Mouse (Mus musculus) forebrain, postnatal 0 days (tissue): ENCODE data around the gene Jazf1. TPM values are rescaled to one million over a fixed set of nuclear protein-coding genes. Genes with fewer than 3 reads are reported as not detected.
A peak's percentile ranks its signal among the peaks of the same experiment; 100 is the strongest.

Experiments
- ATAC-seq: fragments of 200-750 bp; cut with Nextera tagmentation; 2 replicates; pipeline ENCODE4 v1.8.0; 2017; ENCODE audit warnings: mild to moderate bottlenecking, moderate library complexity
- DNase-seq: peaks from one replicate; pipeline ENCODE4 v3.0.0-alpha.2; 2015
- H3K27ac ChIP-seq: fragments of 300-500 bp; sonication (generic); 2 replicates; pipeline ENCODE4 v1.5.1; 2014; ENCODE audit warnings: low read depth, mild to moderate bottlenecking, antibody characterized with exemption, low read length, moderate library complexity, mixed read lengths
- H3K27me3 ChIP-seq: fragments of 300-500 bp; sonication (generic); 2 replicates; pipeline ENCODE4 v1.6.1; 2014; ENCODE audit warnings: mild to moderate bottlenecking, low read length, mixed read lengths; ENCODE audit not compliant: insufficient read depth
- H3K36me3 ChIP-seq: fragments of 300-500 bp; sonication (generic); 2 replicates; pipeline ENCODE4 v1.6.1; 2014; ENCODE audit warnings: mild to moderate bottlenecking, moderate library complexity; ENCODE audit not compliant: insufficient read depth
- H3K4me1 ChIP-seq: fragments of 300-500 bp; sonication (generic); 2 replicates; pipeline ENCODE4 v1.6.1; 2014; ENCODE audit warnings: antibody characterized with exemption; ENCODE audit not compliant: insufficient read depth
- H3K4me2 ChIP-seq: fragments of 300-500 bp; sonication (generic); 2 replicates; pipeline ENCODE4 v1.6.1; 2014; ENCODE audit warnings: low read depth, mild to moderate bottlenecking, moderate library complexity
- H3K4me3 ChIP-seq: fragments of 300-500 bp; sonication (generic); 2 replicates; pipeline ENCODE4 v1.5.1; 2014; ENCODE audit warnings: low read depth, low read length, mixed read lengths
- H3K9ac ChIP-seq: fragments of 300-500 bp; sonication (generic); 2 replicates; pipeline ENCODE4 v1.6.1; 2014; ENCODE audit warnings: mild to moderate bottlenecking
- H3K9me3 ChIP-seq: fragments of 300-500 bp; sonication (generic); 2 replicates; pipeline ENCODE4 v1.6.1; 2016; ENCODE audit warnings: low read length
- CTCF ChIP-seq: sonication (generic); IDR thresholded peaks from 2 replicates; pipeline ENCODE4 v1.5.1; 2016; ENCODE audit warnings: antibody characterized with exemption, control low read depth, low read depth
- WGBS: fragments of 180-500 bp; shearing (Covaris S2); extraction: QIAGEN DNeasy Blood & Tissue Kit; methylation state at CpG from one replicate; pipeline ENCODE4 v1.1.7; 2014; 5-methylcytosine and 5-hydroxymethylcytosine counted together
- polyA plus RNA-seq: library from polyadenylated mRNA; unstranded; fragments of >200 nt; fragmentation: Nextera tagmentation; extraction: Ambion mirVana; gene quantifications from 2 replicates; pipeline ENCODE4 v1.2.1, GENCODE M21; 2015
- total RNA-seq: library from RNA; depleted of rRNA; stranded (reverse); fragments of >200 nt; gene quantifications from 2 replicates; pipeline ENCODE4 v1.2.3, GENCODE M21; 2014

Gene Jazf1
- total and polyA plus RNA-seq, 2 experiments from 2014 or later, result 50.8 to 71.7 TPM

DNA sequence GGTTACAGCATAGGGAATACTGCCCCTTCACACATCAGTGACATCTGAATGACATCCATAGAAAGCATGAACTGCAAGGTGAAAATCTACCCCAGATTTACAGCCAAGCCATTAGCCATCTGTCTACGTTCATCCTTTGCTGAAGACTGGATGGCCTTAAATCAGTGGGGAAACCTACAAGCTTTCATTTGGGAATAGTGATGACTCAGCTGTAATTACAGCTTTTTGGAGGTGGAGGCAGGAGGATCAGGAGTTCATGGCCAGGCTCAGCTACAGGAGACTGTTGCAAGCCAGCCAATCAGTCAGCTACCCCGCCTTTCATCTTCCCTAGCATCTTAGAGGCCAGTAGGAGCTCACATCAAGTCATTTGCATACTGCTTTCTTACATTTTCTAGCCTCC is 153.5 kb downstream of the Jazf1 start:
- TF ChIP-seq CTCF, result no peak
- no peak overlapping the region for H3K4me3 ChIP-seq
- no peaks in the 10 kb centered on the region for H3K27me3 ChIP-seq
- 86% methylated on average over 2 of the region's 2 CpGs for WGBS
- H3K4me2 ChIP-seq, result no peak overlapping the region
- H3K27ac ChIP-seq, result no peak overlapping the region
- no peak for ATAC-seq
- H3K9ac ChIP-seq, result no peak overlapping the region
- no peaks in the 10 kb centered on the region for H3K9me3 ChIP-seq
- no peaks in the 10 kb centered on the region for H3K36me3 ChIP-seq
- no peaks in the 10 kb centered on the region for H3K4me1 ChIP-seq
- no peak for DNase-seq

DNA sequence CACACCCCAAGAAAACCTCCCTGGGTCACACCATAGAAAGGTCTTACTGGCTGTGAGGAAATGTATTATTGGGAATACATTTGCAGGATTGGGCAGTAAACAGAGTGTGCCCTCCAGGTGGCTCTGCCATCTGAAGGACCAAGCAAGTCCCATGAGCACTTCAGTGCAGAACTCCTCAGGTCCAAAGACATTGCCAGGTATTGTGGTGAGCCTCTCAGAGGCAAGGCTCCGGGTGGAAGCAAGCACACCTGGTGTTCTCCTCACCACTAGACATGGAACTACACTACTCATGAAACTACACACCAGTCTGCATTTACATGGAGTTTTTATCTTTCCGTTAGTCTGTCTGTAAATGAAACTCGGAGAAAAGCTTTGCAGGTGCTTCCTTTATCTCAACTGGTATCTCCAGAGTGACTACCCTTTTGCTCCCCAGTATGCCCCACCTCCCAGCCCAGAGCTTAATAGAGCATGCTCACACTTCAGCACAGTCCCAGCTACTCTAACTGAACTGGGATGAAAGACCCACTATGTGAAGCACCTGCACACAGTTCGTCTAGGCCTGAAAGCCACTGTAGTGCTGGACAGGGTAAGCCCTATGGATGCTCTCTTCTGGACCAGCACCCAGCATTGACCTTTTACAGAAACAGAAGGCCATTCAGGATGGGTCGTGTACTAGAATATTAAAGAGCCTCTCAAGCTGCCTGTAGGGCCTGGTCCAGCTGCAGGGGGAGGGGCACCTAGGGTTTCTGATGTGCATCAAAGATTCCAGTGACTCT is 156.1 kb downstream of the Jazf1 start:
- H3K9me3 ChIP-seq, result no peaks in the 10 kb centered on the region
- DNase-seq, result no peak
- ATAC-seq, result peak; percentile 48; the same call in 1 of the 2 replicates
- no peak for TF ChIP-seq CTCF
- H3K36me3 ChIP-seq, result no peaks in the 10 kb centered on the region
- WGBS, result 77% methylated on average over 5 of the region's 5 CpGs
- H3K4me3 ChIP-seq, result no peak overlapping the region
- no peak overlapping the region for H3K4me2 ChIP-seq
- no peak overlapping the region for H3K9ac ChIP-seq
- no peak overlapping the region for H3K27ac ChIP-seq
- no peaks in the 10 kb centered on the region for H3K4me1 ChIP-seq
- H3K27me3 ChIP-seq, result no peaks in the 10 kb centered on the region

DNA sequence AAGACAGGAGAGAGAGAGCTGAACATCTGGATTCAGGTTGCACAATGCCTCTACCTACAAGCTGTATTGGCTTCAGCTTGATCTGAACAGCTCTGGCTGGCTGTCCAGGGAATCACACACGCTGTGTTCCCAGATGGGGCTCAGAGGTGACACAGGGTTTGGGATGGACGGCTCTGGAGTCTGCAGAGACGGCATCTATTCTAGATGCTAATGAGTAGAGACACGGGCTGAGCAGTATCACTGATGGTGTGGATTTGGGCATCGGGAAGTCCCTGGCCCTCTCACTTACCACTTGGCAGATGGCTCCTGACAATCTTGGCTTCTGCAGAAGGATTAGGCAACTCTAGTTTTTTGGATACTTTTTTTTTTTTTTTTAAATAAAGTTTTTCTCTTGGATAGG is 161.6 kb downstream of the Jazf1 start:
- TF ChIP-seq CTCF, result no peak
- no peaks in the 10 kb centered on the region for H3K4me1 ChIP-seq
- no peak overlapping the region for H3K9ac ChIP-seq
- no peak overlapping the region for H3K27ac ChIP-seq
- WGBS, result 66% methylated on average over 5 of the region's 5 CpGs
- no peaks in the 10 kb centered on the region for H3K36me3 ChIP-seq
- H3K4me2 ChIP-seq, result no peak overlapping the region
- H3K9me3 ChIP-seq, result no peaks in the 10 kb centered on the region
- DNase-seq (no peak), ATAC-seq (no peak)
- no peak overlapping the region for H3K4me3 ChIP-seq
- H3K27me3 ChIP-seq, result no peaks in the 10 kb centered on the region

DNA sequence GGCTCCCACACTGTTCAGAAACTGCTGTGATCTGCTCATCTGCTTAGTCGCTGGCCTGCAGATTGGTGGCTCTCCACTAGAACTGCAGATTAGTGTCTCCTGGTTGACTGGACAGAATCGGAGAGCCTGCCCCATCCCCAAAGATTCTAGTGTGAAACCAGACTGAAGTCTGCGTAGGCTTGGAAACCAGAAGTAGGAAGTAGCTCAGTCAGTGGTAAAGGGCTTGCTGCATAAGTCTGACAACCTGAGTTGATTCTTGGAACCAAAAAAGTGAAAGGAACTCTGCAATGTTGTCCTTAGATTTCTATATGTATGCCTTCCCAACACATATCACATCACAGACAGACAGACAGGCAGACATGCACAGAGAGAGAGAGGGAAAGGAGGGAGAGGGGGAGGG is 163.3 kb downstream of the Jazf1 start:
- 80% methylated on average over 3 of the region's 3 CpGs for WGBS
- no peaks in the 10 kb centered on the region for H3K4me1 ChIP-seq
- no peak overlapping the region for H3K4me3 ChIP-seq
- H3K36me3 ChIP-seq, result no peaks in the 10 kb centered on the region
- DNase-seq (no peak), ATAC-seq (no peak)
- no peak overlapping the region for H3K27ac ChIP-seq
- H3K4me2 ChIP-seq, result no peak overlapping the region
- H3K27me3 ChIP-seq, result no peaks in the 10 kb centered on the region
- H3K9ac ChIP-seq, result no peak overlapping the region
- TF ChIP-seq CTCF, result no peak
- H3K9me3 ChIP-seq, result no peaks in the 10 kb centered on the region

DNA sequence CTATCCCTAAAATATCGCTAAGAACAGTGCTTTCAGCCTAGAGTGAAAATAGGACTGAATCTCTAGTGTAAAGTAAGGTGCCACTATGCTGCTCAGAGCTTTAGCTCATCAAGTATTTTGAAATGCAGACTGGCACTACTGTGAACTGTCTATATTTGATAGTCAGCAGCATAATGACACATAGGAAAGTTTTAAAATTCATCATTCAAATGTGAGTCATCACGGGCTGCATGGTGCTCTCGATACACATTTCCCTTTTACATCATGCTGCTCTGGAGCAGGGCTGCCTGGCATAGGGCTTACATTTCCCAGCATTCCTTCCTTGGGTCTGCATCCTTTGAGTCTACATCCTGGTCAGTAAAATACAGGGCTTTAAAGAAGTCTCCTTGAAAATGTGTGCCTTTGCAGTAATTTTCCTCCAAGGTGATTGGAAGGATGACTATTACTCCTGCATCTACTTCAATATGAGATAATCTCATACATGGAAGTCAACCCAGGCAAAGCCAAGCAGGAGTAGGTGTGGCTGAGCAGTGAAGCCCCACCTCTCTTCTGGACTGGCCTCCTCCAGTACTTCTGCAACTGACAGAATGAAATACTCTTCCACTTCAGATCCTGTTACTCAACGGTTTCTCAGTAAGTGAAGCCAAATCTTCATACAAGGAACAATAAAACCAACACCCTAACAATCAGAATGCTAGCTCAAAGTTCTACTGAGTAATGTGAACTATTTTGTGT is 165.0 kb downstream of the Jazf1 start:
- Histone ChIP-seq H3K9ac (no peak overlapping the region), H3K9me3 (no peaks in the 10 kb centered on the region), H3K4me1 (no peaks in the 10 kb centered on the region), H3K27ac (no peak overlapping the region), H3K36me3 (no peaks in the 10 kb centered on the region), H3K4me3 (no peak overlapping the region), H3K4me2 (no peak overlapping the region), H3K27me3 (no peaks in the 10 kb centered on the region)
- TF ChIP-seq CTCF, result no peak
- ATAC-seq, result peak; percentile 78
- WGBS, result 76% methylated on average over 4 of the region's 4 CpGs
- no peak for DNase-seq

DNA sequence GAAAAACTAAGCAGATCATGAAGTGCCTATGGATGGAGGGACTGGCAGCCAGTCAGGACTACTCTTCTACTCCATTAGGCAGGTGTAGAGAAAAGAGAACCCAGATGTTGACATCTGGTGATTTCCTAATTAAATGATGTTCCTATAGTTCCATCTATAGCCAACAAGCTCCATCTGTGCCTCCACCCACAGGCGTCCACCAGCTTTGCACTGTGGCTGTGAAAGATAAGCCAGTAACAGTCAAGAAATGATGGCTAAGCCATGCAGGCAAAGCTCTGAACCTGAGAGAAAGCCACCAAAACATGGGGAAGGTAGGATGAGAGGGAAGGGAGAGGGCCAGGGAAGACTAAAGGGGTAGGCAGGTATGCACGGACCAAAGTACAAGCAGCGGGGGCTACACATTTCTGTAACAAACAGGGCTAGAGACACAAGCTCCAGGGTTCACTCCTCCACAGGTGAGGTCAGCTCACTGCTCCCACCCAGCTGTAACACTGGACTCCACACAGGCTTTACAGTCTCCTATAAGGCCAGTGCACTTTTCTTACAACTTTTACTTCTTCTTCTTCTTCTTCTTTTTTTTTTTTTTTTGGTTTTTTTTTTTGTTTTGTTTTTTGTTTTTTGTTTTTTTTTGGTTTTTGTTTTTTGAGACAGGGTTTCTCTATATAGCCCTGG is 168.7 kb downstream of the Jazf1 start:
- ATAC-seq, result no peak
- H3K4me2 ChIP-seq, result no peak overlapping the region
- H3K36me3 ChIP-seq, result no peaks in the 10 kb centered on the region
- no peaks in the 10 kb centered on the region for H3K27me3 ChIP-seq
- 0 out of 2 replicates have a peak, but pooled peaks cover 5% of the 10 kb centered on the region for H3K4me1 ChIP-seq
- H3K4me3 ChIP-seq, result no peak overlapping the region
- H3K9me3 ChIP-seq, result no peaks in the 10 kb centered on the region
- no peak for TF ChIP-seq CTCF
- no peak overlapping the region for H3K9ac ChIP-seq
- WGBS, result 95% methylated on average over 3 of the region's 3 CpGs
- no peak for DNase-seq
- H3K27ac ChIP-seq, result no peak overlapping the region

DNA sequence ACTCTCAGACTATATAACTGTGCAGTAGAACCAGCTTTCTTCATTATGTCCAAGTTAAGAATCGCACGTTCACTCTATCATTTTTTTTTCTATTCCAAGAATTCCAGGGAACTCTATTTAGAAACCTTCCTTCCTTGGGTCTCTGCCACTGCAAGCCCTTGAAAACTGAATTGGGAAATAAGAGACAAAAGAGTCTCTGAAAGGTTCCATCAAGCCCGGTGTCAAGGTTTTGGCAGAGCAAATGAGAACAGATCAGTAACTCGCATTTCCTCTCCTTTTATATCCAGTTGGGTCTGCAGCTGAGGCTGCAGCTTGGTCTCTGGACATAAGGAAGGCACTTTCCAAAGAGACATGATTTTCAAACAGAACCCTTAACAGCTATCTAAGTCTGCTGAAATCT is 173.4 kb downstream of the Jazf1 start:
- H3K9ac ChIP-seq, result no peak overlapping the region
- TF ChIP-seq CTCF, result no peak
- ATAC-seq, result no peak
- no peaks in the 10 kb centered on the region for H3K27me3 ChIP-seq
- no peaks in the 10 kb centered on the region for H3K9me3 ChIP-seq
- WGBS, result 18% methylated on average over 4 of the region's 4 CpGs
- H3K4me2 ChIP-seq, result peak overlapping the region; percentile 36; the same call in 1 of the 2 replicates
- H3K27ac ChIP-seq, result no peak overlapping the region
- H3K36me3 ChIP-seq, result no peaks in the 10 kb centered on the region
- DNase-seq, result peak; percentile 35
- H3K4me3 ChIP-seq, result no peak overlapping the region
- peaks cover 13% of the 10 kb centered on the region; the same call in 1 of the 2 replicates for H3K4me1 ChIP-seq
